Comparison of ENCODE assay signal across 12 mouse cellular contexts in genomic region chr16:42319831-42320230, GRCm38 (mm10). TPM values are rescaled to one million over a fixed set of nuclear protein-coding genes. Genes with fewer than 3 reads are reported as not detected.
DNase-seq lines count a peak whose midpoint lies in the region; ATAC-seq and TF ChIP-seq lines count a peak whose summit lies in the region.
"Had no signal": no experiment of that assay in that cellular context is flagged by ENCODE, and none has a peak within 500 bp of the region (broad histone marks: within the 10 kb centered on the region; RNA-seq: fewer than 3 reads in every experiment).

No protein-coding gene starts in this region.

- H3K27me3 ChIP-seq in liver, postnatal 0 days (ENCODE audit: insufficient read depth, low read length) = no peaks in the 10 kb centered on the region
- no peaks in the 10 kb centered on the region for H3K27me3 ChIP-seq in liver, embryonic 11.5 days (replicated peaks; ENCODE audit: control insufficient read depth, insufficient read depth, low read length)
- H3K27me3 ChIP-seq in cerebellum, adult 2 months (ENCODE audit: control insufficient read depth, insufficient read depth, low read length) = no peaks in the 10 kb centered on the region
- H3K27me3 ChIP-seq in heart, embryonic 15.5 days = no peaks in the 10 kb centered on the region
- no peaks in the 10 kb centered on the region for H3K27me3 ChIP-seq in thymus, adult 2 months (ENCODE audit: control insufficient read depth, insufficient read depth, low read length)
- H3K27me3 ChIP-seq in kidney, embryonic 14.5 days (ENCODE audit: control insufficient read depth, insufficient read depth, low read length) = no peaks in the 10 kb centered on the region
- H3K27me3 ChIP-seq: CH12.LX; midbrain, embryonic 15.5 days; neural tube, embryonic 15.5 days had no signal

- no peak for DNase-seq in liver, postnatal 0 days
- DNase-seq in liver, embryonic 11.5 days (ENCODE audit: low spot score) = no peak
- DNase-seq in cerebellum, adult 2 months = peak; percentile 83 to 97
- peak; percentile 42 to 59 for DNase-seq in lung, postnatal 4 days
- no peak for DNase-seq in c-Kit-positive CD71-positive TER-119-positive erythroid progenitor cells, embryonic 14.5 days (ENCODE audit: low spot score)
- no peak for DNase-seq in thymus, adult 2 months

- no peak overlapping the region for H3K4me2 ChIP-seq in liver, postnatal 0 days (ENCODE audit: low read depth, low read length)
- no peak overlapping the region for H3K4me2 ChIP-seq in liver, embryonic 11.5 days
- H3K4me2 ChIP-seq in heart, embryonic 15.5 days = no peak overlapping the region
- H3K4me2 ChIP-seq in kidney, embryonic 14.5 days (replicated peaks; ENCODE audit: low read depth, low read length) = no peak overlapping the region
- H3K4me2 ChIP-seq: midbrain, embryonic 15.5 days; neural tube, embryonic 15.5 days had no signal

- no peak for TF ChIP-seq CTCF in liver, postnatal 0 days (IDR thresholded peaks at IDR 0.05; ENCODE audit: low read depth)
- no peak for TF ChIP-seq CTCF in cerebellum, adult 2 months (IDR thresholded peaks at IDR 0.05; ENCODE audit: borderline replicate concordance, insufficient read depth, low read depth, low read length)
- no peak for TF ChIP-seq CTCF in thymus, adult 2 months (IDR thresholded peaks at IDR 0.05; ENCODE audit: borderline replicate concordance, control insufficient read depth, extremely low read depth, insufficient read depth, low read length, poor library complexity)

- no peak for TF ChIP-seq EP300 in liver, postnatal 0 days (IDR thresholded peaks at IDR 0.05; ENCODE audit: low read depth)

- ATAC-seq in liver, postnatal 0 days = peak; percentile 19; the same call in 1 of the 2 replicates
- no peak for ATAC-seq in liver, embryonic 11.5 days (replicated peaks; ENCODE audit: low FRiP score)
- ATAC-seq in heart, embryonic 15.5 days (replicated peaks; ENCODE audit: insufficient number of reproducible peaks, insufficient read depth, low FRiP score, low read depth) = peak; percentile 73
- no peak for ATAC-seq in kidney, embryonic 14.5 days (ENCODE audit: low FRiP score, low TSS enrichment)
- ATAC-seq: midbrain, embryonic 15.5 days had no signal

- no peaks in the 10 kb centered on the region for H3K4me1 ChIP-seq in liver, postnatal 0 days (ENCODE audit: insufficient read depth)
- H3K4me1 ChIP-seq in liver, embryonic 11.5 days (replicated peaks; ENCODE audit: control insufficient read depth, insufficient read depth, low read length) = no peaks in the 10 kb centered on the region
- peaks cover 25% of the 10 kb centered on the region; the same call in 1 of the 2 replicates for H3K4me1 ChIP-seq in cerebellum, adult 2 months (ENCODE audit: control insufficient read depth, insufficient read depth, low read length)
- H3K4me1 ChIP-seq in heart, embryonic 15.5 days (replicated peaks) = no peaks in the 10 kb centered on the region
- H3K4me1 ChIP-seq in thymus, adult 2 months (replicated peaks; ENCODE audit: control insufficient read depth, insufficient read depth, low read length) = no peaks in the 10 kb centered on the region
- H3K4me1 ChIP-seq in kidney, embryonic 14.5 days (ENCODE audit: control insufficient read depth, insufficient read depth, low read length) = no peaks in the 10 kb centered on the region
- H3K4me1 ChIP-seq: neural tube, embryonic 15.5 days had no signal

- no peaks in the 10 kb centered on the region for H3K36me3 ChIP-seq in liver, postnatal 0 days (replicated peaks; ENCODE audit: insufficient read depth, low read length)
- H3K36me3 ChIP-seq in liver, embryonic 11.5 days (ENCODE audit: control insufficient read depth, insufficient read depth, low read length) = no peaks in the 10 kb centered on the region
- H3K36me3 ChIP-seq in heart, embryonic 15.5 days = no peaks in the 10 kb centered on the region
- H3K36me3 ChIP-seq in thymus, adult 2 months (ENCODE audit: control insufficient read depth, insufficient read depth, low read length) = no peaks in the 10 kb centered on the region
- H3K36me3 ChIP-seq in kidney, embryonic 14.5 days (ENCODE audit: control insufficient read depth, insufficient read depth, low read length) = no peaks in the 10 kb centered on the region
- H3K36me3 ChIP-seq: neural tube, embryonic 15.5 days had no signal

- no peaks in the 10 kb centered on the region for H3K9me3 ChIP-seq in liver, postnatal 0 days (ENCODE audit: low read length)
- H3K9me3 ChIP-seq in liver, embryonic 11.5 days (ENCODE audit: control insufficient read depth, low read length) = no peaks in the 10 kb centered on the region
- H3K9me3 ChIP-seq in heart, embryonic 15.5 days (replicated peaks) = no peaks in the 10 kb centered on the region
- H3K9me3 ChIP-seq in kidney, embryonic 14.5 days (ENCODE audit: control insufficient read depth, low read length) = no peaks in the 10 kb centered on the region
- H3K9me3 ChIP-seq: midbrain, embryonic 15.5 days; neural tube, embryonic 15.5 days had no signal

- H3K27ac ChIP-seq in liver, postnatal 0 days (ENCODE audit: low read depth) = no peak overlapping the region
- no peak overlapping the region for H3K27ac ChIP-seq in liver, embryonic 11.5 days (ENCODE audit: low read depth, low read length)
- peak overlapping the region; percentile 14; the same call in 1 of the 2 replicates for H3K27ac ChIP-seq in cerebellum, adult 2 months (ENCODE audit: insufficient read depth, low read length)
- peak overlapping the region; percentile 59 for H3K27ac ChIP-seq in heart, embryonic 15.5 days
- H3K27ac ChIP-seq in thymus, adult 2 months (ENCODE audit: control insufficient read depth, insufficient read depth, low read length) = no peak overlapping the region
- H3K27ac ChIP-seq in kidney, embryonic 14.5 days (ENCODE audit: low read depth, low read length) = no peak overlapping the region
- H3K27ac ChIP-seq: liver, embryonic 14.5 days; midbrain, embryonic 15.5 days; neural tube, embryonic 15.5 days had no signal

- TF ChIP-seq POLR2A in cerebellum, adult 2 months (IDR thresholded peaks at IDR 0.05; ENCODE audit: borderline replicate concordance, insufficient read depth, low read length) = no peak
- TF ChIP-seq POLR2A in thymus, adult 2 months (IDR thresholded peaks at IDR 0.05; ENCODE audit: control insufficient read depth, extremely low read depth, insufficient read depth, low read length, poor library complexity) = no peak

- no peak overlapping the region for H3K9ac ChIP-seq in liver, postnatal 0 days (replicated peaks)
- H3K9ac ChIP-seq in liver, embryonic 11.5 days (ENCODE audit: low read depth, low read length) = no peak overlapping the region
- H3K9ac ChIP-seq in heart, embryonic 15.5 days = no peak overlapping the region
- H3K9ac ChIP-seq in kidney, embryonic 14.5 days (ENCODE audit: low read depth, low read length) = no peak overlapping the region
- H3K9ac ChIP-seq: liver, embryonic 14.5 days; midbrain, embryonic 15.5 days; neural tube, embryonic 15.5 days had no signal

- H3K4me3 ChIP-seq in liver, postnatal 0 days (ENCODE audit: low read depth, low read length) = no peak overlapping the region
- H3K4me3 ChIP-seq in liver, embryonic 11.5 days (ENCODE audit: low read depth, low read length) = no peak overlapping the region
- H3K4me3 ChIP-seq in cerebellum, adult 2 months (replicated peaks; ENCODE audit: insufficient read depth, low read depth, low read length) = no peak overlapping the region
- no peak overlapping the region for H3K4me3 ChIP-seq in heart, embryonic 15.5 days
- no peak overlapping the region for H3K4me3 ChIP-seq in thymus, adult 2 months (ENCODE audit: control insufficient read depth, insufficient read depth, low read length)
- no peak overlapping the region for H3K4me3 ChIP-seq in kidney, embryonic 14.5 days (ENCODE audit: low read length)
- H3K4me3 ChIP-seq: midbrain, embryonic 15.5 days; neural tube, embryonic 15.5 days had no signal

RNA-seq across cellular contexts. Expression of gene Gap43, which starts 20.6 kb away (rescaled TPM):
- polyA plus RNA-seq in liver, postnatal 0 days (2015; fragmentation: Nextera tagmentation; extraction: Ambion mirVana) = 0.34 and 0.53 TPM in 2 replicates
- polyA plus RNA-seq in liver, embryonic 11.5 days (2014; fragmentation: Nextera tagmentation; extraction: Ambion mirVana) = 20.3 and 21.3 TPM in 2 replicates
- polyA plus RNA-seq in cerebellum, adult 2 months (2012; rRNA removed) = 330 and 332 TPM in 2 replicates
- 14.0 and 32.0 TPM in 2 replicates for polyA plus RNA-seq in heart, embryonic 15.5 days (2015; fragmentation: Nextera tagmentation; extraction: Ambion mirVana)
- polyA plus RNA-seq in thymus, adult 2 months (2012; rRNA removed) = not detected in 2 replicates
- 13.3 and 18.9 TPM in 2 replicates for polyA plus RNA-seq in kidney, embryonic 14.5 days (2014; fragmentation: Nextera tagmentation; extraction: Ambion mirVana)

Comparison
In these comparisons a context has a peak if more than half of its experiments do, and no peak if none do; other contexts are left out.
1. ATAC-seq: peak in liver, postnatal 0 days (single experiment) and heart, embryonic 15.5 days (single experiment); none in liver, embryonic 11.5 days (single experiment) and kidney, embryonic 14.5 days (single experiment).
2. DNase-seq: peak in cerebellum, adult 2 months (2 of 2) and lung, postnatal 4 days (2 of 2); none in liver, postnatal 0 days (single experiment), liver, embryonic 11.5 days (single experiment), c-Kit-positive CD71-positive TER-119-positive erythroid progenitor cells, embryonic 14.5 days (single experiment) and thymus, adult 2 months (single experiment).
3. H3K27ac ChIP-seq: peak in cerebellum, adult 2 months (single experiment) and heart, embryonic 15.5 days (single experiment); none in liver, postnatal 0 days (single experiment), liver, embryonic 11.5 days (single experiment), thymus, adult 2 months (single experiment) and kidney, embryonic 14.5 days (single experiment).
4. RNA of gene Gap43, which starts 20.6 kb away (polyA plus RNA-seq): 330 to 332 TPM in cerebellum, adult 2 months; 20.3 to 21.3 TPM in liver, embryonic 11.5 days, 14.0 to 32.0 TPM in heart, embryonic 15.5 days, 13.3 to 18.9 TPM in kidney, embryonic 14.5 days, 0.34 to 0.53 TPM in liver, postnatal 0 days and not detected in thymus, adult 2 months; every median in the first group is over 10 times any median in the second.